Mouse (Mus musculus) embryonic facial prominence, embryonic 14.5 days (tissue): ENCODE results near the gene Daam2. TPM values are rescaled to one million over a fixed set of nuclear protein-coding genes. Genes with fewer than 3 reads are reported as not detected.

Experiments
- ATAC-seq: fragments of 200-750 bp; cut with Nextera tagmentation; 2 replicates; pipeline ENCODE4 v1.8.0; 2017; ENCODE audit warnings: low read depth, moderate number of reproducible peaks, moderate TSS enrichment
- DNase-seq: peaks from one replicate; pipeline ENCODE4 v3.0.0-alpha.2; 2015; ENCODE audit warnings: low spot score
- H3K27ac ChIP-seq: fragments of 300-500 bp; sonication (generic); replicated peaks from 2 replicates; pipeline ENCODE4 v1.5.1; 2014; ENCODE audit warnings: low read depth, mild to moderate bottlenecking, low read length, moderate library complexity
- H3K27me3 ChIP-seq: fragments of 300-500 bp; sonication (generic); replicated peaks from 2 replicates; pipeline ENCODE4 v1.6.1; 2014; ENCODE audit warnings: low read length; ENCODE audit not compliant: control insufficient read depth, insufficient read depth
- H3K36me3 ChIP-seq: fragments of 300-500 bp; sonication (generic); 2 replicates; pipeline ENCODE4 v1.6.1; 2014; ENCODE audit warnings: low read length, mixed read lengths; ENCODE audit not compliant: control insufficient read depth, insufficient read depth
- H3K4me1 ChIP-seq: fragments of 300-500 bp; sonication (generic); 2 replicates; pipeline ENCODE4 v1.6.1; 2014; ENCODE audit warnings: antibody characterized with exemption, low read length; ENCODE audit not compliant: control insufficient read depth, insufficient read depth
- H3K4me2 ChIP-seq: fragments of 300-500 bp; sonication (generic); 2 replicates; pipeline ENCODE4 v1.6.1; 2014; ENCODE audit warnings: low read depth, mild to moderate bottlenecking, low read length, moderate library complexity, mixed read lengths
- H3K4me3 ChIP-seq: fragments of 300-500 bp; sonication (generic); 2 replicates; pipeline ENCODE4 v1.5.1; 2014; ENCODE audit warnings: low read depth, mild to moderate bottlenecking, low read length
- H3K9ac ChIP-seq: fragments of 300-500 bp; sonication (generic); 2 replicates; pipeline ENCODE4 v1.6.1; 2014; ENCODE audit warnings: low read depth, mild to moderate bottlenecking, low read length, moderate library complexity, mixed read lengths
- H3K9me3 ChIP-seq: fragments of 300-500 bp; sonication (generic); 2 replicates; pipeline ENCODE4 v1.6.1; 2016; ENCODE audit warnings: low read length; ENCODE audit not compliant: control insufficient read depth
- WGBS: fragments of 180-500 bp; shearing (Covaris S2); extraction: QIAGEN DNeasy Blood & Tissue Kit; methylation state at CpG from one replicate; pipeline ENCODE4 v1.1.7; 2014; 5-methylcytosine and 5-hydroxymethylcytosine counted together
- polyA plus RNA-seq: library from polyadenylated mRNA; unstranded; fragments of >200 nt; fragmentation: Nextera tagmentation; extraction: Ambion mirVana; gene quantifications from 2 replicates; pipeline ENCODE4 v1.2.1, GENCODE M21; 2014

Gene Daam2
- polyA plus RNA-seq, 1 experiment from 2014 or later: 8.0 TPM

DNA sequence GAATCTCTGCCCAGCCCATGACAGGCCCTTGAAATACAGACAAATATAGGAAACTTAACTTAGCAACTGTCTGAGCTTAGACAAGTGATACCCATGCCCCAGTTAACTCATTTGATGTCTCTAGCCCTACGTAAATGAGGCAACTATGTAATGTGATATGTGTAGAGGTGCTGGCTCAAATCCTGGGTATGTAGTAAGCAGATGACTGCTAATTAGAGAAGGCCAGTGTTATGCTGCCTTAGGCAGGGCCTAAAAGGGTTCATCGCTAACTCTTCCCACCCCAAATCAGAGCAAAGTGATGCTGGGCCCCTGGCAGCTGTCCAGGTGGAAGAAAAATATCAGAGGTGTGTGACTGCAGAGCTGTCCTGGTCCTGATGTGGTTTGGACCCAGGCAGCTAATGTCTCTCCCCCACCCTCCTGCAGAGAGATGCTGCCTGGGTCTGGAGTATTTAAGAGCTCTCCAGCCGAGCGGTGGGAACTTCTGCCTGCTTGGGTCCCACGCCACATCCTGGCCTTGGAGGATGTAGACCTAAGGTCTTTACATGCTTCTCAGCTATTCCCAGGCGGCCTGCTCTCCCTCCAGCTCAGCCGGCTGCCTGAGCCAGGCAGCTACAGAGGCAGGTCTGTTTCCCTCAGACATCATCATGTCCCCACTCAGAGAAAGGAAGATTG is 44.4 kb downstream of the Daam2 start:
- ATAC-seq: peak; percentile 63
- 65% methylated on average over 7 of the region's 7 CpGs for WGBS
- H3K4me3 ChIP-seq: no peak overlapping the region

DNA sequence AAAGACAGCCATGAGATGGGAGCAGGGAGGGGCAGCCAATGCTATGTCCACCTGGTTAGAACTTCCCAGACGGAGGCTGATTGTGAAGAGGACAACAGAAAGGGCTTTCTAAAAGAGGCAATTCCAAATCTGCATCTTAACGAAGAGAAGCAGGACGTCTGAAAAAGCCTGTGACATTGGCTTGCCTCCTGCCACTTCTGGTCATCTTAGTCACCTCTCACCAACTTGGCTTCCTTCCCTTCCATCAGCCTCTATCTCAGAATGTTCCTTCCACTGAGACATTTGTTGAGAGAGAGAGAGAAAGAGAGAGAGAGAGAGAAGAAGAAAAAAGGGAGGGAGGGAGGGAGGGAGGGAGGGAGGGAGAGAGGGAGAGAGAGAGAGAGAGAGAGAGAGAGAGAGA is 47.1 kb downstream of the Daam2 start:
- Histone ChIP-seq H3K36me3 (no peaks in the 10 kb centered on the region), H3K4me2 (no peak overlapping the region), H3K27ac (no peak overlapping the region), H3K27me3 (no peaks in the 10 kb centered on the region), H3K9me3 (no peaks in the 10 kb centered on the region), H3K4me1 (no peaks in the 10 kb centered on the region), H3K9ac (no peak overlapping the region), H3K4me3 (no peak overlapping the region)
- ATAC-seq (no peak), DNase-seq (no peak)
- 61% methylated on average over 3 of the region's 3 CpGs for WGBS

More for the DNA sequence above, 44.4 kb downstream of the Daam2 start:
- Histone ChIP-seq H3K4me2 (no peak overlapping the region), H3K27me3 (no peaks in the 10 kb centered on the region), H3K9me3 (no peaks in the 10 kb centered on the region), H3K36me3 (no peaks in the 10 kb centered on the region), H3K4me1 (0 out of 2 replicates have a peak, but pooled peaks cover 5% of the 10 kb centered on the region), H3K27ac (no peak overlapping the region), H3K9ac (no peak overlapping the region)
- DNase-seq: peak; percentile 35

GRCm38 (mm10) chr17:49515678-49516077 is 48.5 kb downstream of the Daam2 start:
- ATAC-seq: no peak; the same call in 1 of the 2 replicates
- WGBS: 43% methylated on average over 4 of the region's 4 CpGs

DNA sequence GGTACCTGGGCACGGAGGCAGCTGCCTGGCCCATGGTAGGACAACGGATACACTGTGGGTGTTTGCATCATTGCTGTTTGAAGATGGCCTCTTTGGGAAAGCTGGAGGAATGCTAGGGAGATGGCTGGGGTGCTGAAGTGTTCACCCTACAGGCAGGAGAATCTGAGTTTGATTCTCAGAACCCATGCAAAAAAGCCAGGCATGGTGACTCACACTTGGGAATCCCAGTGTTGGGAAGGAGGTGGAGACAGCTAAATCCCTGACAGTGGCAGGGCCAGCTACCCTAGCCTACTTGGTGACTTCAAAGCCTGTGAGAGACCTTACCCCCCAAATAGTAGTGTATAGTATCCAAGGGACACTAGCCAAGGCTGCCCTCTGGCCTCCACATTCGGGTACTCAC is 49.0 kb downstream of the Daam2 start:
- H3K36me3 ChIP-seq: no peaks in the 10 kb centered on the region
- H3K9me3 ChIP-seq: no peaks in the 10 kb centered on the region
- H3K4me2 ChIP-seq: no peak overlapping the region
- H3K4me3 ChIP-seq: no peak overlapping the region
- H3K9ac ChIP-seq: no peak overlapping the region
- H3K27me3 ChIP-seq: no peaks in the 10 kb centered on the region
- 86% methylated on average over 3 of the region's 3 CpGs for WGBS
- H3K4me1 ChIP-seq: no peaks in the 10 kb centered on the region
- no peak for DNase-seq
- H3K27ac ChIP-seq: no peak overlapping the region
- ATAC-seq: no peak

More at GRCm38 (mm10) chr17:49515678-49516077, 48.5 kb downstream of the Daam2 start:
- H3K4me3 ChIP-seq: no peak overlapping the region
- no peak overlapping the region for H3K27ac ChIP-seq
- no peak overlapping the region for H3K9ac ChIP-seq
- H3K4me2 ChIP-seq: no peak overlapping the region
- no peaks in the 10 kb centered on the region for H3K9me3 ChIP-seq
- H3K27me3 ChIP-seq: no peaks in the 10 kb centered on the region
- no peaks in the 10 kb centered on the region for H3K4me1 ChIP-seq
- no peaks in the 10 kb centered on the region for H3K36me3 ChIP-seq
- no peak for DNase-seq

GRCm38 (mm10) chr17:49512671-49513085 is 51.5 kb downstream of the Daam2 start:
- Histone ChIP-seq H3K4me1 (no peaks in the 10 kb centered on the region), H3K36me3 (no peaks in the 10 kb centered on the region), H3K27me3 (no peaks in the 10 kb centered on the region), H3K4me3 (no peak overlapping the region), H3K9me3 (no peaks in the 10 kb centered on the region), H3K4me2 (no peak overlapping the region), H3K9ac (no peak overlapping the region), H3K27ac (no peak overlapping the region)
- DNase-seq (peak; percentile 55), ATAC-seq (peak; percentile 53; the same call in 1 of the 2 replicates)
- WGBS: 61% methylated on average over 5 of the region's 5 CpGs

- no peaks in the 10 kb centered on the region for H3K9me3 ChIP-seq
- H3K4me2 ChIP-seq: no peak overlapping the region
- no peaks in the 10 kb centered on the region for H3K27me3 ChIP-seq
- H3K4me1 ChIP-seq: no peaks in the 10 kb centered on the region
- ATAC-seq (no peak), DNase-seq (no peak)
- H3K36me3 ChIP-seq: no peaks in the 10 kb centered on the region
- no peak overlapping the region for H3K4me3 ChIP-seq
- H3K27ac ChIP-seq: no peak overlapping the region
- 91% methylated on average over 16 of the region's 16 CpGs for WGBS
- H3K9ac ChIP-seq: no peak overlapping the region
Measured at GRCm38 (mm10) chr17:49509431-49509830, 54.7 kb downstream of the Daam2 start.

DNA sequence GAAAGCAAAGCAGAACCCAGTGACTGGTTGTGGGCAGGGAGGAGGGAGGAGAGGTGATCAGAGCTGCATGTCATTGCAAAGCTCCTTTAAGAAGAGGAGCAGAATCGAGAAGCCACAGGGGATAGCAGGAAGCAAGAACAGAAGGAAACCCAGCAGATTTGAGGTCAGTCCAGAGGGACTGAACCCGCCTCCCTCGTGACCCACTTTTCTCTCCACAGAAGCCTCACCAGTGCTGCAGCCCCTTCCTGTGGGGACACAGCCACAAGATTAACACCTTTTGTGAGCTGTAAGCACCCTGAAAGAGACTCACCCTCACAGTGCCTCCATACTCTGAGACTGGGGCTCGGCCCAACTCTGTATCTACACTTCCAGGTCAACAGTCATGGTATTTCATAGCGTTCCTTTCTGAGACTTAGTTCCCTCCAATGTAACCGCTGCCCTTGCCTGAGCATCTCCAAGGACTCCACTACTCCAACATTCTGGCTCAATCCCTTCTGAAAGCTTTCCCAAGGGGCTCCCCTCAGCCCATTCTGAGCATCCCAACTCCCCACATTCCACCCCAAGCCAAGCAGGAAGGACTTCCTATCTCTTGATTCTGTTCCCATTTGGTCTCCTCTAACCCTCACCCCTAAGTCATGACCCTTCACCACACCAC is 60.8 kb downstream of the Daam2 start:
- Histone ChIP-seq H3K27me3 (no peaks in the 10 kb centered on the region), H3K9ac (no peak overlapping the region), H3K4me2 (no peak overlapping the region), H3K4me3 (no peak overlapping the region), H3K36me3 (no peaks in the 10 kb centered on the region), H3K27ac (no peak overlapping the region), H3K9me3 (no peaks in the 10 kb centered on the region), H3K4me1 (no peaks in the 10 kb centered on the region)
- DNase-seq (no peak), ATAC-seq (no peak)
- 73% methylated on average over 6 of the region's 6 CpGs for WGBS

DNA sequence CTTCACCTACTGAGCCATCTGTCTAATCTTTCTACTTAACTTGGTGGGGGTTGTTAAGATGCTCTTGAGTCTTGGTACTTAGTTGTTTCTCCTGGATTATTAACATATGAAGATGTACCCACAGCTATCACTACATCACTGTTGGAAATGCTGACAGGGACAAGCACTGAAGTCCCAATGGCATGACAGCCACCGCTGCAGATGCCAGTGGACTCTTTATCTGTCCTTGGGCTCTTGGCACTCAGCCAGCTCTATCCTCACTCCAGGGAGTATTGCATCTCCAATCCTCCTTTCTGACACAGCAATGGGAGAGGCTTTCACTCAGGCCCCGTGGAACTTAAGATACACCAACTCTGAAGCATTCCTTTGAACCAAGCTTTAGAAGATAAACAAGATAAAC is 63.9 kb downstream of the Daam2 start:
- H3K4me3 ChIP-seq: no peak overlapping the region
- WGBS: 70% methylated on average over 2 of the region's 2 CpGs
- no peaks in the 10 kb centered on the region for H3K9me3 ChIP-seq
- ATAC-seq: no peak
- no peak for DNase-seq
- no peak overlapping the region for H3K9ac ChIP-seq
- H3K36me3 ChIP-seq: peaks cover 11% of the 10 kb centered on the region
- H3K27ac ChIP-seq: no peak overlapping the region
- H3K4me2 ChIP-seq: no peak overlapping the region
- H3K27me3 ChIP-seq: no peaks in the 10 kb centered on the region
- H3K4me1 ChIP-seq: no peaks in the 10 kb centered on the region

DNA sequence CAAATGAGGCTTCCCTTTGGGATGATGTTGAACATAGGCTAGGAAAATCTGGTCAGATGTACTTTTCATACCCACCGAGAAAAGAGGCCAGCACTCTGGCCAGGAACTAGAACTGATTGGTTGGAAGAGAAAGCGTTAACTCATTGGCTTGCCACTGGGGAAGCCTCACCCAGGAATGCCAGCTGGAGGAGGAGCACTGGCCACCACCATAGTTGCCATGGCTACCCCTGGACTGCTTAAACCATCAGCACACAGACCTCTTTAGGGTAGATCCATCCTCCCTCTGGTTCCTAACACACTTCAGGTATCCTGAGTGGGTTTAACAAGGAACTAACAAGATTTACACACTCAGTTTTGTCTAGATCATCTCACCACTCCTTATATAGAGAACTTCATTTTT is 64.5 kb downstream of the Daam2 start:
- no peaks in the 10 kb centered on the region for H3K9me3 ChIP-seq
- DNase-seq (no peak), ATAC-seq (no peak)
- 79% methylated on average over 2 of the region's 2 CpGs for WGBS
- peaks cover 17% of the 10 kb centered on the region for H3K36me3 ChIP-seq
- H3K4me3 ChIP-seq: no peak overlapping the region
- no peak overlapping the region for H3K27ac ChIP-seq
- H3K9ac ChIP-seq: no peak overlapping the region
- no peak overlapping the region for H3K4me2 ChIP-seq
- H3K27me3 ChIP-seq: no peaks in the 10 kb centered on the region
- no peaks in the 10 kb centered on the region for H3K4me1 ChIP-seq
